Mouse (Mus musculus) kidney, adult 2 months (tissue): ENCODE data around the gene Ilvbl. TPM values are rescaled to one million over a fixed set of nuclear protein-coding genes. Genes with fewer than 3 reads are reported as not detected.
A peak's percentile ranks its signal among the peaks of the same experiment; 100 is the strongest.
"Not testable (repeated sequence)": the region's sequence is repeated elsewhere in the genome, so short reads cannot be mapped to it uniquely, and the experiment has no call there.

Experiments
- DNase-seq: peaks from one replicate; pipeline ENCODE4 v3.0.0; 2021
- H3K27ac ChIP-seq: fragments of 200-500 bp; 2 replicates; pipeline ENCODE4 v1.5.1; 2012; ENCODE audit warnings: low read depth, low read length, control low read depth, inconsistent platforms; ENCODE audit not compliant: insufficient read depth
- H3K27me3 ChIP-seq: fragments of 200-500 bp; replicated peaks from 2 replicates; pipeline ENCODE4 v1.6.1; 2012; ENCODE audit warnings: mild to moderate bottlenecking, moderate library complexity, low read length, inconsistent platforms; ENCODE audit not compliant: control insufficient read depth, insufficient read depth
- H3K36me3 ChIP-seq: fragments of 200-500 bp; 2 replicates; pipeline ENCODE4 v1.6.1; 2012; ENCODE audit warnings: mild to moderate bottlenecking, moderate library complexity, low read length, inconsistent platforms; ENCODE audit not compliant: control insufficient read depth, insufficient read depth
- H3K4me1 ChIP-seq: fragments of 200-500 bp; 2 replicates; pipeline ENCODE4 v1.6.1; 2011; ENCODE audit warnings: low read length; ENCODE audit not compliant: control insufficient read depth, insufficient read depth
- H3K4me3 ChIP-seq: fragments of 200-500 bp; 2 replicates; pipeline ENCODE4 v1.5.1; 2011; ENCODE audit warnings: mild to moderate bottlenecking, low read depth, low read length, control low read depth; ENCODE audit not compliant: insufficient read depth
- CTCF ChIP-seq: fragments of 200-500 bp; conservative IDR thresholded peaks from 2 replicates; pipeline ENCODE4 v1.5.1; 2011; ENCODE audit warnings: low read depth, mild to moderate bottlenecking, control low read depth, low read length, moderate library complexity, mixed read lengths; ENCODE audit not compliant: insufficient read depth, insufficient read length
- POLR2A ChIP-seq: fragments of 200-500 bp; IDR thresholded peaks from one replicate; pipeline ENCODE4 v1.6.1; 2011; ENCODE audit warnings: low read depth, low read length, control low read depth
- WGBS: fragments of 180-500 bp; shearing (Covaris S2); methylation state at CpG from one replicate; pipeline ENCODE4 v1.1.7; 2018; 5-methylcytosine and 5-hydroxymethylcytosine counted together
- polyA plus RNA-seq: library from polyadenylated mRNA; depleted of rRNA; stranded (reverse); fragments of >200 nt; gene quantifications from 2 replicates; pipeline ENCODE4 v1.2.3, GENCODE M21; 2012; rRNA removed

Gene Ilvbl
- polyA plus RNA-seq, 1 experiment: 60.6 TPM

- peak; percentile 67 for DNase-seq
- TF ChIP-seq POLR2A: no peak
- TF ChIP-seq CTCF: peak; percentile 54
- WGBS: 26% methylated on average over 3 of the region's 3 CpGs
- no peaks in the 10 kb centered on the region for H3K36me3 ChIP-seq
- H3K27ac ChIP-seq: no peak overlapping the region
- no peaks in the 10 kb centered on the region for H3K27me3 ChIP-seq
- no peak overlapping the region for H3K4me3 ChIP-seq
- H3K4me1 ChIP-seq: no peaks in the 10 kb centered on the region
These were observed 30.9 kb downstream of the Ilvbl start for GRCm38 (mm10) chr10:78605080-78605479.

GRCm38 (mm10) chr10:78607602-78608001, 33.5 kb downstream of the Ilvbl start:
- TF ChIP-seq POLR2A: no peak
- no peak for TF ChIP-seq CTCF
- Histone ChIP-seq H3K27me3 (no peaks in the 10 kb centered on the region), H3K27ac (no peak overlapping the region), H3K36me3 (no peaks in the 10 kb centered on the region), H3K4me3 (no peak overlapping the region), H3K4me1 (no peaks in the 10 kb centered on the region)
- no peak for DNase-seq
- WGBS: 80% methylated on average over 3 of the region's 3 CpGs

GRCm38 (mm10) chr10:78617974-78618373, 43.8 kb downstream of the Ilvbl start, which contains the start of gene Olfr1357:
Olfr1357 (minus strand) TSS chr10:78618074.
- Histone ChIP-seq H3K36me3 (no peaks in the 10 kb centered on the region), H3K27ac (no peak within 1 kb of the TSS), H3K4me1 (no peaks in the 10 kb centered on the region), H3K27me3 (no peaks in the 10 kb centered on the region), H3K4me3 (no peak within 1 kb of the TSS)
- TF ChIP-seq POLR2A (no peak), CTCF (no peak)
- DNase-seq: no peak
- WGBS: 95% methylated on average over 1 of the region's 1 CpGs

GRCm38 (mm10) chr10:78623143-78623542, 49.0 kb downstream of the Ilvbl start:
- 74% methylated on average over 3 of the region's 3 CpGs for WGBS
- not testable (repeated sequence) for DNase-seq, H3K27me3 ChIP-seq, H3K4me3 ChIP-seq, H3K36me3 ChIP-seq, H3K4me1 ChIP-seq, H3K27ac ChIP-seq

GRCm38 (mm10) chr10:78630194-78630593, 56.0 kb downstream of the Ilvbl start:
- TF ChIP-seq POLR2A (no peak), CTCF (no peak)
- Histone ChIP-seq H3K27me3 (no peaks in the 10 kb centered on the region), H3K4me3 (no peak overlapping the region), H3K36me3 (no peaks in the 10 kb centered on the region), H3K27ac (no peak overlapping the region), H3K4me1 (no peaks in the 10 kb centered on the region)
- WGBS: 74% methylated on average over 4 of the region's 4 CpGs
- no peak for DNase-seq

- H3K27ac ChIP-seq: no peak overlapping the region
- H3K27me3 ChIP-seq: no peaks in the 10 kb centered on the region
- DNase-seq: peak; percentile 38
- TF ChIP-seq CTCF: peak; percentile 78
- no peak for TF ChIP-seq POLR2A
- 9% methylated on average over 6 of the region's 6 CpGs for WGBS
- H3K4me1 ChIP-seq: no peaks in the 10 kb centered on the region
- H3K4me3 ChIP-seq: no peak overlapping the region
- no peaks in the 10 kb centered on the region for H3K36me3 ChIP-seq
These were observed 58.2 kb downstream of the Ilvbl start for GRCm38 (mm10) chr10:78632311-78632710.

Other genes starting within 250 kb of the Ilvbl start
- 460 and 530 TPM in 2 replicates for gene Agpat3, start 221.9 kb upstream of the Ilvbl start, polyA plus RNA-seq
- 58.2 and 80.3 TPM in 2 replicates for gene Rrp1, start 161.3 kb upstream of the Ilvbl start, polyA plus RNA-seq
- gene Cstb, start 148.7 kb upstream of the Ilvbl start, polyA plus RNA-seq: 101 and 115 TPM in 2 replicates
- gene Pdxk, start 109.4 kb upstream of the Ilvbl start, polyA plus RNA-seq: 107 TPM in 2 replicates
- gene Olfr1358, start 56.9 kb upstream of the Ilvbl start, polyA plus RNA-seq: not detected in 2 replicates
- 23.6 and 28.8 TPM in 2 replicates for gene Syde1, start 17.6 kb downstream of the Ilvbl start, polyA plus RNA-seq
- not detected in 2 replicates for gene Olfr1357, start 43.7 kb downstream of the Ilvbl start, polyA plus RNA-seq
- not detected in 2 replicates for gene Casp14, start 143.9 kb downstream of the Ilvbl start, polyA plus RNA-seq
- not detected in 2 replicates for gene Ccdc105, start 178.7 kb downstream of the Ilvbl start, polyA plus RNA-seq
- 0.16 and 0.39 TPM in 2 replicates for gene Slc1a6, start 206.2 kb downstream of the Ilvbl start, polyA plus RNA-seq